Mouse (Mus musculus) megakaryocyte-erythroid progenitor cell, adult 5-6 weeks (primary cell): Measurements from ENCODE around the gene Smg6. TPM values are rescaled to one million over a fixed set of nuclear protein-coding genes. Genes with fewer than 3 reads are reported as not detected.
A peak's percentile ranks its signal among the peaks of the same experiment; 100 is the strongest.

Experiments used
- ATAC-seq: replicated peaks from 2 replicates; pipeline ENCODE4 v1.8.0; 2016; ENCODE audit warnings: mild to moderate bottlenecking, inconsistent platforms; ENCODE audit not compliant: severe bottlenecking, poor library complexity, low FRiP score, low TSS enrichment
- total RNA-seq, 2 experiments: library from RNA; stranded (forward) in 1 of 2; stranded (reverse) in 1 of 2; fragments of 200-1000, 215-1000 nt in 1 of 2; fragments of >200 nt in 1 of 2; fragmentation: Nextera tagmentation in 1 of 2; gene quantifications; 2 replicates each; pipeline ENCODE4 v1.2.3; 2014 to 2017

Smg6 gene
- total RNA-seq (2014; fragmentation: Nextera tagmentation) (39.9 and 41.6 TPM in 2 replicates), total RNA-seq (2017) (41.3 and 49.0 TPM in 2 replicates)

GRCm38 (mm10) chr11:74925577-74926387 lies at the start of gene Smg6, which contains the start of gene Srr:
Gene Smg6 (plus strand): TSS chr11:74925823.
Gene Srr (minus strand): TSS chr11:74925948.
- ATAC-seq = peak; percentile 81

GRCm38 (mm10) chr11:74876801-74877200 lies 48.8 kb upstream of the Smg6 start:
- no peak for ATAC-seq

- no peak for ATAC-seq
Observed at GRCm38 (mm10) chr11:74880999-74881398, 44.6 kb upstream of the Smg6 start.

- no peak for ATAC-seq
Observed at GRCm38 (mm10) chr11:74881979-74882378, 43.6 kb upstream of the Smg6 start.

GRCm38 (mm10) chr11:74883098-74883497 lies 42.5 kb upstream of the Smg6 start:
- no peak for ATAC-seq

GRCm38 (mm10) chr11:74894619-74895018 lies 31.0 kb upstream of the Smg6 start:
- no peak for ATAC-seq

GRCm38 (mm10) chr11:74895980-74896900 lies 29.4 kb upstream of the Smg6 start:
- ATAC-seq = peak; percentile 60

GRCm38 (mm10) chr11:74896901-74897677 lies 28.5 kb upstream of the Smg6 start, which contains the start of gene Sgsm2:
Gene Sgsm2 (minus strand): TSS chr11:74897060.
- peak; percentile 36; the same call in 1 of the 2 replicates for ATAC-seq

- ATAC-seq = peak; percentile 93
Observed at GRCm38 (mm10) chr11:74897678-74898516, 27.7 kb upstream of the Smg6 start, which contains the start of gene Tsr1. Gene Tsr1 (plus strand): TSS chr11:74898071.

- ATAC-seq = no peak
Observed at GRCm38 (mm10) chr11:74898517-74898827, 27.2 kb upstream of the Smg6 start.

GRCm38 (mm10) chr11:74901555-74901954 lies 24.1 kb upstream of the Smg6 start:
- no peak for ATAC-seq

- no peak for ATAC-seq
Observed at GRCm38 (mm10) chr11:74902416-74902815, 23.2 kb upstream of the Smg6 start.

GRCm38 (mm10) chr11:74907850-74908249 lies 17.8 kb upstream of the Smg6 start:
- ATAC-seq = no peak

GRCm38 (mm10) chr11:74908618-74909399 lies 16.8 kb upstream of the Smg6 start:
- ATAC-seq = no peak

- ATAC-seq = no peak
Observed at GRCm38 (mm10) chr11:74909978-74910377, 15.6 kb upstream of the Smg6 start.

- ATAC-seq = no peak
Observed at GRCm38 (mm10) chr11:74912492-74912891, 13.1 kb upstream of the Smg6 start.

- ATAC-seq = no peak
Observed at GRCm38 (mm10) chr11:74919249-74919648, 6.4 kb upstream of the Smg6 start.

- ATAC-seq = no peak
Observed at GRCm38 (mm10) chr11:74924149-74924548, 1.5 kb upstream of the Smg6 start.
